Mouse (Mus musculus): ENCODE measurements at regions not wholly inside any gene's neighbourhood (a gene's known extent, or its start where the extent isn't known, plus 50 kb on each side); places are given as distances from the start of the nearest gene placed in this dataset.
"Not testable (repeated sequence)": the region's sequence is repeated elsewhere in the genome, so short reads cannot be mapped to it uniquely, and the experiment has no call there.

DNA sequence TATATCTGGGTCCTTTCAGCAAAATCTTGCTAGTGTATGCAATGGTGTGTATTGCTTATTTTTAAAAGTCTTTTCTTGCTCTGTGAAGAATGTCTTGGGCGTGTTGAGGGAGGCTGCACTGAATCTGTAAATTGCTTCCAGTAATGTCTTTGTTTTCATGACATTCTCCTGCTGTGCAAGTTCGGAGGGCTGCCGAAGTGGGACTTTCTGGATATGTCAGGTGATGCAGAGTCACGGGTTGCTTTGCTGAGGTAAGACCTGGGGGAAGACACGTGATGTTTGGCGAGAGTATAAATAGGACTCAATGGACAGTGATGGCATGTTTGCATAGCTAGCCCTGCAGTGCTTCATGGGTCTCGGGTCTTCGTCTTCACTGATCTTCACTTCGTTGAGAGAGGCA lies 329.2 kb upstream of the Nr5a2 start:
- no peak for DNase-seq

DNA sequence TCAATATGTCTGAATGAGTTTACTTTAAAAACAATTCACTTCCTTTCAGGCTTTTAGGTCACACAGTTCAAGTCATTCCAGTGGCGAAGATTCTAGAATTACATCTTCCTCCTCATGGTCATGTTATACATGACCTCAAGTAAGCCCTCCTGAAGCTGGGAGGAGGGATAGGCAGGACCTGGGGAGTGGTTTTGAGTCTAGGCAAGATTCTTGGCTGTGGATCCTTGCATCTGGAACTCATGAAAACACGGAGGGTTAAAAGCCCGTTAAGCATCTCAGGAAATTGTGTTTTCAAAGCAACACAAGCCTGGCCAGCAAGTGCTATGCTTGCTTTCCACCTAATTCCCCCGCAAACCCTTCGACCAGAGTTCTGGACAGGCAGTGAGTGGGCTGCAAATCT lies 323.0 kb upstream of the Nr5a2 start:
- DNase-seq = no peak

DNA sequence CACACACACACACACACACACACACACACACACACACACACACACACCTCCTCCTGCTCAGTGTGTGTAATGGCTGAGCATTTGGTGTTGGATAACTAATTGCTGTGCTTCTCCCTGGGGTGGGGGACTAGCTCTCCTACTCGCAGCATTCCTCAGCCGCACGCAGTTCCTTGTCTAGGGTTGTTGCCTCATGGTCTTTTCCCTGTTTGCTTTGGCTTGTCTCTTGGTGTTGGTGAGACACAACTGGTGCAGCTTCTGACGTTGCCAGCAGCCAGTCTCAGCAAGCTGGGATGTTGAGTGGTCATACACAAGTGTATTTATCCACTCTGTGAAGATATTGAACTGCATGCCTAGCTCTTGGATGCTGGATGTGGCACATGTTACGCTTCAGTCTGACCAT lies 322.2 kb upstream of the Nr5a2 start:
- DNase-seq = no peak

DNA sequence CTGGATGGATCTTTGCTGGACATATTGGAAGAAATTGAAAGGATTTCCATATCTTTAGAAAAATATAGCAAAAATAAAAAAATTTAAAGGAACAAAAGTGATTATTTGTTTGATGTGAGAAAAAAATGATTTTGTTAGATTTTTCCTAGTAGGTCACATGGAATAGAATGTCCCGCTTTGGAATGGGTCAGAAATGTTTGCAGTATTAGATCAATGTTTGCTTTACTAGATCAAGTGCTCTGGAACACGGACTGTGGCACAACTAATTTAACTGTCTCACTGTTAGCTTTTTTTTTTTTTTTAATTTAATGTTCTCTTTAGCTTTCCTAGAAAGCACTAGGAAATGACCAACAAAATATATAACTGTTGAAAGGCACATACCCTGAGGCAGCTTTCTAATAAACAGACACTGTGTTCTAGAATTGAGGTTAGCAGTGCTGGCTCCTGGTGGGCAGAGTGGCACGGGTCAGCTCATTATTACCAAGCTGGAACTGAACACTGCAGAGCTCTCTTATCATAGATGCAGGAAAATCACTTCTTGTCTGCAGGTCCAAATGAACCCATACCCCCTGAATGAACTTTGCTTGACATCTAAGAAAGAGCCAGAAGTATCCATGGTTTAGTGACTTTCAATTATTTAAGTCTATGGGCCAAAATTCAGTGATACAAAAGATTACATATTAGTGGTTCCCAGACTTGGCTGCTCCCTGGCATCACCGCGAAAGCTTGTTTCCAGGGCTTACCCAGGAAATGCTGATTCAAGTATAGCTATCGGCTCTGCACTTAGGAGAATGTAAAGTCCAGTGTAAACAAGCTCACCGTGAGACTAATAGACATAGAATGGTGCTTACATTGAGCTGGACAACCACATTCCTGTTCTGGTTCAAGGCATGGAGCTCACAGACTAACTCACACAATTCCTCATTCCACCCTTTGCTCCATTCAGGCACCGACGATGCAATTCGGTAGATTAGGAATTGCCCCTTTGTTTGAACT lies 320.4 kb upstream of the Nr5a2 start:
- no peak for DNase-seq

DNA sequence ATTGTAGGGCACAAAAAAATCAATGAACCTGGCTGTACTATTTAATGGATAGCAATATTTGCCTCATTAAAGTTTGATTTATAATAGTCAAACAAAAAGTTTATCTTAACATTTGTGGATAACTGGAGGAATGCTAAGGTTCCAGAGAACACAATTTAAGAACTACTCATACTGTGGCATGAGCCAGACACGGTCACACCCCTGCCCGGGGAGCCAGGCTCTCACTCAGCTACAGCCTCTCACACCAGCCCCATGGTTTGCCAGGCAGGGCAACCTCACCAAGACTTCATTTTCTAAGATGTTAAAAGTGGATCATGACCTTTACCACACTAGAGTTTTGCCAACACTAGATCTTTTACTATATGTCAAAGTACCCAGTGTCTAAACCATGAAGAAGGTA lies 319.7 kb upstream of the Nr5a2 start:
- no peak for DNase-seq

DNA sequence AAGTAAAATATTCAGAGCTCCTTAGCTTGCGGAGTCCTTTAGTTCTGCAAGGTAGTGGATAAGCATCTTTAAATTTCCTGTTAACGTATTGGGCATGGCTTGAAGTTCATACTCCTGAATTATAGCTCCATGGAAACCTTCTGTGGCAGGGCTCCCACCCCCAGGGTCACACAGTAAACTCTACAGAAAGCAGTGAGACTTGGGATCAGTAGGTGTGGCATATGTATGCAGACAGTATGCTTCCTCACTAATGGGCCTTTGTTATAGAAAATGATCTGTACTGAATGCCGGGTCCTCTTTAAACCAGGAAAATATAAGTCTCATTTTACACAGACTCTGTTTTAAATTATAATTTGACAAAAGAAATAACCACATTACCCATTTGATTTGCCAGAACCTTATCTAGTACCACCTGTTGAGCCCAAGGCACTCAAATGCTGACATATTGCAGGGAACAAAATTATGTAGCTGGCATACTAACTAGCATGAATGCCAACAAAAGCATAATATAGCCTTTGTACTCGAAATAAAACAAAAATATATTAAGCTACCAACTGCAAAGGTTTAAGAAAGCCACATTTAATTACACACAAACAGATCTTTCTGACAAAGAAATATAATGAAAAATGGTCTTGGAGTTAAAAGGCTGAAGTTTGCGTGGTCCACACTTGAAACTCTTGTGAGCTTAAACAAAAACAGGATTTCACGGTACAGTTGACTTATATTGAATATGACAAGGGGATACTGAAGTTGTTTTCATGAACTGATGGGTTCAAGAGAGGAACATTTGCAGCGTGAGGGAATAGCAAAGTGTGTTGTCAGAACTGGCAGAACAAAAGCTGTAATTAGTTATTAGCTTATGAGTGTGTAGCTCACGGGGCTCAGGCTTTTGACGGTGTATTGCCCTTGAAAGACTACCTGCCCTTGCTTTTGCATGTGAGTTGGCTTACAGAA lies 310.7 kb upstream of the Nr5a2 start:
- no peak for DNase-seq

DNA sequence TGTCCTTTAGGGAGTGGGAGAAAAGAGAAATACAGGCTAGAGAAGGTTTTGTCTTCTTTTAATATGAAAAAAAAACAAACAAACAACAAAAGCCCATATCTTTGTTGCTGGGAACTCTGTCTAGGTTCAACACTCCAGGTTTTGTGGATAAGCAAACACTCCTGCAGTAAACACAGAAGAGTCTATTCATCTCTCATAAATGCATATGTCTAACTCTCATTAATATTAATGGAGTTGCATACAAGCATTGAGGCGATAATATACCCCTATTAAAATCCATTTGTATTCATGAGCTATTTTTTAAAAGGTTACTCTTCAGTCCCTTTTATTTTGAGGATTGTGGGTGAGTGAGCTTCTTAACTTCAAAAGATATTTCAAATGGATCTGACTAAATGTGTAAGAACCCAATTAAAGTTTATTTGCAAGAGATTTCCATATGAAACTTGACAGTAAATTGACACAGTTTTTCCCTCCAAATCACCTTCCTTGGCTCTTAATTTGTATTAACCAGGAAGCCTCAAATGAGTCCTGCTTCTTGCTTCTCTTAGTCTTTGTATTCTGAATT lies 302.6 kb upstream of the Nr5a2 start:
- no peak for DNase-seq

DNA sequence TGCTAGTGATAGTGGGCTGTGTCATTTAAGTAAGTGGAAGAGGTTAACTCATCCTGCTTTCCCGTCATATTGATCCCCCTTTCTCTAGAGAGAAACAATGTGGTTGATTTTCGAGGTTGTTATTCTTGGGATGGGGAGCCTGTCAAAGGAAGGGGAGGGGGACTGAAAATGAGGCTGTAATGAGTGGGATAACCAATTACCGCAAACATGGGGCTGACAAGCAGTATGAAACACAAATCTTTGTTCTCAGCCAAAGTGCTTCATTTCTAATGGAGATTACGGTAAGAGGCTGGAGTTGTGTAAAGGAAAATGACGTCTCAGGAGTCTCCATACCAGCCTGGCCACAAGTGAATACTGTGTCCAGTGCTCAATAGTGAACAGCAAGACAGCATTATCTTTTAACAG lies 301.9 kb upstream of the Nr5a2 start:
- DNase-seq = no peak

DNA sequence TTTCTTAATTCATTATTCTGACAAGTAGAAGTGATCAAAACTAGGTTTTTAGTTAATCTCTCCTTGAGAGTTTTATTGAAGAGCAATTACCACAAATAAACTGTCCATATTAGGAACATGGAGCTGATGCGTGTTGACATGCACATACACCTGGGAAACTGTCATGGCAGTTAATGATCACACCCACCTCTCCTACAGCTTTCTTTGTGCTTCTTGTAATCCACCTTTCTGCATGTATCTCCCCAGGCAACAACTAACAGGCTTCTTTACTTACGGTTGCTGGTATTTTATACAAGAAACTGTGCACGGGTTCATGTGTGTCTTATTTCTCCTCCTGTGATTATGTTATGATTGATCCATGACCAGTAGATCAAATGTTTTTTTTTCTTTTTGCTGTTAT lies 296.0 kb upstream of the Nr5a2 start:
- DNase-seq = no peak

DNA sequence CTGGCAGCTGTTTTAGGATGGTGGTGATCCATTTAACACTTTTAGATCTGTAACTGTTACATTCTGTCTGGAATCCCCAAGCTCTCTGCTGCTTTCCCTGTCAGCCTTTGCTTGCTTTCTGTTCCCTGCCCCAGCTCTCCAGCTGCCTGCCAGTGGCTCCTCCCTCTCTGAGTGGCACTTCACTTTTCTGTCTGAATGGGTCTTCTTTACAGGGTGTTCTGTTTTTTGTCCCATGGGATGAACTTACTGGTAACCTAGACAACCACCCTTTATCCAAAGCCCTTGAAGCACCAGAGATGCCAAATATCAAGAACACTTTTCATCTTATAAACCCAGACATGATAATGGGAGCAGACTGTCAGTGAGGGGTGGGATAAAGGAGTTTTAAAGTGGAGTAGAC lies 294.8 kb upstream of the Nr5a2 start:
- DNase-seq = no peak

DNA sequence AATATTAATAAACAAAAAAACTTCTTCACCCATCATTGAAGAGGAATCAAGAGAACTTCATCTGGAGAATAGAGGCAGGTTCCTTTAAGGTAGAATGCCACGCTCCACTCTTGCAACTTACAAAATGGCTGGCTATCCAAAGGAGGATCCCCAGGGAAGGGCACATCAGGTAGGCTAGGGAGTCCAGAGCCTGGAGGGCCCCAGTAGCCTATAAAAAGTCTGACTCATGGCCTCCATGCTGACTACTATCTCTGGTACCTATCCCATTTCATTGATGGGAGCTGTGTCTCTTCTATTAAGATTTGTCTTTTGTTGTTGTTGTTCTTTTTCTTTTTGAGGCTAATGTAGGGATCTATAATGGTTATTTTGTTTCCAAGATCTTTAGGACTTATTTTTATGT lies 294.4 kb upstream of the Nr5a2 start:
- DNase-seq = no peak

DNA sequence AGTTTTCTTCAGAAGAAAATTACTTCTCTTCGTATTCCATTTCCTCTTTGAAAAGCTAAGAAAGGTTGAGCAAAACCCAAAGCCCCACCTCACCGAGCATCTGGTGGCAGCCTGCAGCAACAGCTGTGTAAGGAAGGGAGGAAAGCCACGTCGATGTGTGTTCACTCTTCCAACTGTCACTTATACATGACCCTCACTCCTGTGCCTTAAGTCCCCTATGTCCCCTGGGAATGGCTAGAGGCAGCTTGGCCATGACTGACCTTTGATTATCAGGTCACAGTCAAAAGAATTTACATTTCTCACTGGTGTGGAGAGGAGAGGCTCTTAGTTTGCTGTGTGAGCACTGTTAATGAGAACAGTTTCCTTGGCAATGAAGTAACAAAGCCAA lies 266.8 kb upstream of the Nr5a2 start:
- no peak for DNase-seq

DNA sequence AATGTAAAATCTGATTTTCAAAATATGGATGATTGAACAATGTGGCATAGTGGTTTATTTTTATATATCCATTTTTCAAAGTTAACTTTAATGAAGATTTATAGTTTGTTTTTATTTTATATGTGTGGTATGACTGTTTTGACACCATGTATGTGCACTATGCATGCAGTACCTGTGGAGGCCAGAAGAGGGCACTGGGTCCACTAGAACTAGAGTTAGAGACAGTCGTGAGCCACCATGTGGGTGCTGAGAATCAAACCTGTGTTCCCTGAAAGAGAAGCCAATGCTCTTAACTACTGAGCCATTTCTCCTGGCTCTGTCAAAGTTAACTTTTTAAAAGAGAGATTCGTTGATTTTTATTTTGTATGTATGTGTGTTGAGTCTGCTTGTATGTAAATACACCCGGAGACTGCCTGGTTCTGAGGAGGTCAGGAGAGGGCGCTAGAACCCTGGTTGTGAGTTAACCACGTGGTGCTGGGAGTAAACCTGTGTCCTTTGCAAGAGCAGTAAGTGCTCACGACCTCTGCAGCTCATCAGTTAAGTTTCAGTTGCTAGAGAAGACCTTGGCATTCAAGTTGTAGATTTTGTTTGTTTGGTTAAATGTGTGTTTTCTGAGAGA lies 266.3 kb upstream of the Nr5a2 start:
- DNase-seq = peak; percentile 28 to 31

DNA sequence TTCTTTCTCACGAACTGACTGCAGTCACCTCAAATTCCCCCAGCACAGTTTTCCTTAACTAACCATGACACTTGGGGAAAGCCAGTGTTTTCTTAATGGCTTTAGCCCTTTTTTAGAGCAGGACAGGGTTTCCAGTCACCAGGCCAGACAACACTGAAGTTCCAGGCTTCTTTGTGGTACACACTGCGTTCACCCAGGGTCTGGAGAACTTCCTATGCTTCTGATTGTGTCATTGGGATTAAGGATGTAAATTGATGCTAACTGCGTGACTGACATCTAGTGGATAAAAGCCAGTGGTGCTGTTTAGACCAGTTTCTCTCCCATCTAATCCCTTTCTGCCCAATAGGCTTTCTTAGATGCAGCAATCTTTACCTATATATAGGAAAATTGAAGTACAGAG lies 265.2 kb upstream of the Nr5a2 start:
- DNase-seq = no peak

DNA sequence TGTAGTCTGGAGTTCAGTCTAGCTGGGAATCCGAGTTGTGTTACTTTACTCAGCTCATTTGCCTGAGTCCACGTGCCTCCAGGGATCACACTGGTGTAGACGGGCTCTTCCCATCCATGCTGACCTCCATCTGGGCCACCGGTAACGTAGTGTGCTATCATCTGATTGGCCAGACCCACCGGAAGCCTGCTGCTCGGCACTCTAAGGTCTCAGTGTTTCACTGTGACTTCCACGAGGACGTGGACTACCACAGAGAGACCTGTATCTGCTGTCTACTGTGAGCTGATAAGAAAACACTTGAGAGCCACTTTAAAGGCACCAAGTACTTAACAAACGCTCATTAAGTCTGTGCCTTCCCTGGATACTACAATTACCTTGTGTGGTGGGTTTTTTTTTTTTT lies 262.8 kb upstream of the Nr5a2 start:
- DNase-seq = no peak

DNA sequence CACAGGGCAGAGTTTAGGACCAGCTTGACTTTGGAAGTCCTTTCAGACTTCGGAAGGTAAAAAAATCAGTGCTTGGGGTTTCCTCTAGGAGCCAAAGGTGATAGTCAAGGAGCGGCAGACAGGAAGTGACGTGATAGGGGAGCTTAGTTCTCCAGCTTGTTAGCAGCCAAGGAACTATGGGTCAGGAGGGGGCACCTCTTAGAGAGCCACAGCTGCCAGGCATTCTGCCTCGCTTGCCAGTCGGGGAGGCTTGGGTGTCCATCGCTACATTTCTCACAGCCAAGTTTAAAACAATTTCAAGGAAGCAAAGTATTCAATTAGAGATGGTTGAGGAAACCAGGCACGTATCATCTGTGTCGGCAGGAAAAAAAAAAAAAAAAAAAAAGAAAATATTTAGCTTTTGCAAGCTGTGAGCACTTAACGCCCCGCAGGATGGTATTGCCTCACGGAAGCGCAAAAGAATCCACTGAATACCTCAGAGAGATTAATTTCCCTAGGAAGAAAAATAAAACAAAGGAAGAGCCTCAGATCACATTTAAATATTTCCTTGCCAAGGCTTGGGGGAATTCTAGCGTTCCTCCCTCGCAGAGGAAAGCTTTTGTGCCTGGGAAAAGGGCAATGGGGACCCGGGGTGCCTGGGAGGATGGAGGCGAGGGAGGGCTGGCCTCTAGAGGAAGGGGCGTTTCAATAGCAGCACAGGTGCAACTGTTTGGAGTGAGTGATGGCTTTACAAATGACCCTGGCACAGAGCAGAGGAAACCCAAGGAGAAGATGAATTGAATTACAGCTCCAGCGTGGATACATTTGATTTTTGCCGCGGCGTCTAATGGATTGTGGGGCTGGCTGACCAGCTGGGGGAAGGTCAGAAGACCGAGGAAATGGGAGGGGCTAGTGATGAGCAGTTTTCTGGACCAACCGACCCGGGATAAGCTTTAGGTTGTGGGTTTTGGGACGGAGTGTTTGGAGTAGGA lies 261.1 kb upstream of the Nr5a2 start:
- no peak for DNase-seq

DNA sequence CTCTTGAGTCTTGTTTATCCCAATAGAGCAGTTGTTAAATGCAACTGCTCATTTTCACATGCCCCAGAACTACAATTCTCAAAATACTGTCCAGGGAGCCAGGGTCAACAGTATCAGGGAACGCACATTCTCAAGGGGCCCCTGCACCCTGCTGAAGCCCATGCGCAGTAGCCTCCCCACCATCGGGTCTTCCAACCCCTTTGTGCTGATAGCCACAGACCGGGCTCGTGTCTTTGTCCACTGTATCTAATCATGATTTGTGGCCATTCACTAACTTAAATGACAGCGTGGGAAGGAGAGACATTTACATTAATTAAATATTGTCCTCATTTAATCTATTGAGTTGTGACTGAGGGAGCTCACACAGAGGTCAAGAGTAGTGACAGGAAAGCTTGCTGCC lies 260.0 kb upstream of the Nr5a2 start:
- no peak for DNase-seq

DNA sequence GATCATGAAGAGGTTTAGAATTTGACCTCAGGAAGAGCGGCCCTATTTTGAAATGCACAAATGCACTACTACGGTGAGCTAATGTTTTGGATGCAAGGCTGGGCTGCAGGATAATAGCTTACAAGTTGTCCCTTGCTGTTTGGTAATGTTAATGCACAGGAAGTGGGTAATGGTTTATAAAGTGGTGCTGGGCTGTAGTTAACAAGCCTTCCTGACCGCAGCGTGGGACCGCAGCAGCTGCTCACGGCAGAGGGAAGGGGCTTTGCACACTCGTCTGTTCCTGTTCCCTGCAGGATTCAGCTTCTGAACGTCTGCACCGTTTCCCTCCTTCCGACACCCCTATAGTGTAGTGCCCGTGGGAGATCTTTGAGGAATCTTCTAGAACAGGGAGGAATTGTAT lies 258.4 kb upstream of the Nr5a2 start:
- DNase-seq = no peak

DNA sequence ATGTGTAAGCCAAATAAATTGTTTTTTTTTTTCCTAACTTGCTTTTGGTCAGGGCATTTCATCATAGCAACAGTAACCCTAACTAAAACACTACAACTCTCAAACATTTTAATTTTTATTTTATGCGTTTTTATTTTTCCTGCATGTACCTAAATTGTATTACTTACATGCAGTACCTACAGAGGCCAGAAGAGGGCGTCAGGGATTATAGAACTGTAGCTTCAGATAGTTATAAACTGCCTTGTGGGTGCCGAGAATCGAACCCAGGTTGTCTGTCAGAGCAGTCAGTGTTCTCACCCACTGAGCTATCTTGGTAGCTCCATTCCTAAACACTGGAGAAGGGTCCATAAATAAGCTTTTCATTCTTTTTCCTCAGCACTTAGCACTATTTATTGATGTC lies 257.8 kb upstream of the Nr5a2 start:
- DNase-seq = peak; percentile 14 to 21

DNA sequence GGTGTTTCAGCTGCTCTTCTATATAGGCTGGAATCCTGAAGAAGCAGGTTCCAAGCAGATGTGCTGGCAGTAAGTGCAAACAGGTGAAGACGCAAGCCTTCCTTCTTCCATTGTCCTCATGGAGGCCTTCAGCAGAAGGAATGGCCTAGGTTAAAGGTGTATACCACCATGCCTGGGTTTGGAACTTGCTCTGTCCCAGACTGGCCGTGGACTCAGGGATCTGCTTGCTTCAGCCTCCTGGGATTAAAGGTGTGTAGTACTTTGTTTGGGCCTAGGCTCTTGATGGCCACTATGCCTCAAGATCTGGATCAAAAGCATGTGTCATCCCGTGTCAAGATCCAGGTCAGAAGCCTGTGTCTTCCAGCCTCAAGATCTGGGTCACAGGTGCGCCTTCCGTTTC lies 257.0 kb upstream of the Nr5a2 start:
- no peak for DNase-seq

DNA sequence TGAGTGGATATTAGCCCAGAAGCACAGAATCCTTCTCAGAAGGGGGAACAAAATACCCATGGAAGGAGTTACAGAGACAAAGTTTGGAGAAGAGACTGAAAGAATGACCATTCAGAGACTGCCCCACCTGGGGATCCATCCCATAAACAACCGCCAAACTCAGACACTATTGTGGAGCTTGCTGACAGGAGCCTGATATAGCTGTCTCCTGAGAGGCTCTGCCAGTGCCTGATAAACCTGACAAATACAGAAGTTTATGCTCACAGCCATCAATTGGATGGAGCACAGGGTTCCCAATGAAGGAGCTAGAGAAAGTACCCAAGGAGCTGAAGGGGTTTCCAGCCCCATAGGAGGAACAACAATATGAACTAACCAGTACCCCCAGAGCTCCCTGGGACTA lies 254.1 kb upstream of the Nr5a2 start:
- not testable (repeated sequence) for DNase-seq

DNA sequence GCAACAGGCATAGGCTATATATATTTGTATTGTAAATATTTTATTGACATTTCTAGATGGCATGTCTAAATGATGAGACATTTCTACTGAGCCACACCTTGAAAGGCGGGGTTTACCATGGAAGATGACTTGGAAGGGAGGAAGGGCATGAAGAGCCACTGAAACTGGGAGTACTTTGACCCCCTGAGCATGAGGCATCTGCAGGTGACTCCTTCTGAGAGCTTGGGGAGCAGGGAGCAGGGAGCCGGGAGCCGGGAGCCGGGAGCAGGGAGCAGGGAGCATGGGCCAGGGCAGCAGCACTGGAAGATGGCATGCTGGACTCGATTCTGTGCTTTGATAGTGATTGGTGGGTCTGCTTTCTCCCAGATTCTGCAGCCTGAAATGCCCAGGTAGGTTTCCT lies 253.5 kb upstream of the Nr5a2 start:
- DNase-seq = no peak

All from B cell, adult 2 months (primary cell).